ENCODE assay signal across 8 mouse cellular contexts in genomic region chr5:28316722-28317245, GRCm38 (mm10). TPM values are rescaled to one million over a fixed set of nuclear protein-coding genes. Genes with fewer than 3 reads are reported as not detected.
DNase-seq lines count a peak whose midpoint lies in the region; ATAC-seq lines count a peak whose summit lies in the region.

Rbm33 (plus strand) TSS chr5:28317121.

- no peaks in the 10 kb centered on the region for H3K36me3 ChIP-seq in hindbrain, embryonic 14.5 days (replicated peaks; ENCODE audit: control insufficient read depth, insufficient read depth)

- peak within 1 kb of the TSS; percentile 85 for H3K4me2 ChIP-seq in hindbrain, embryonic 14.5 days (replicated peaks)

- under 1% methylated on average over 73 of the region's 76 CpGs for WGBS in hindbrain, embryonic 14.5 days

- H3K9me3 ChIP-seq in hindbrain, embryonic 14.5 days (ENCODE audit: control insufficient read depth, low read length), result no peaks in the 10 kb centered on the region

- no peaks in the 10 kb centered on the region for H3K27me3 ChIP-seq in hindbrain, embryonic 14.5 days (ENCODE audit: control insufficient read depth, insufficient read depth, low read length)

- peaks cover 32% of the 10 kb centered on the region for H3K4me1 ChIP-seq in hindbrain, embryonic 14.5 days (replicated peaks; ENCODE audit: control insufficient read depth, insufficient read depth, low read length)

- DNase-seq in R1 (ENCODE audit: low read depth, low spot score), result peak; percentile 93
- peak; percentile 93 for DNase-seq in cerebellum, postnatal 25 days
- DNase-seq in frontal cortex, postnatal 25 days (ENCODE audit: low spot score in 2 of 2), result peak; percentile 73 to 76
- peak; percentile 96 for DNase-seq in hindbrain, embryonic 14.5 days (ENCODE audit: low spot score)
- peak; percentile 86 to 88 for DNase-seq in layer of hippocampus, postnatal 36 days
- DNase-seq in lung, postnatal 36 days, result peak; percentile 87
- DNase-seq in retina, postnatal 1 day, result peak; percentile 96
- peak; percentile 72 to 84 for DNase-seq in urinary bladder, adult 18-20 months (ENCODE audit: low spot score in 2 of 2)

- peak within 1 kb of the TSS; percentile 98 for H3K4me3 ChIP-seq in hindbrain, embryonic 14.5 days (replicated peaks; ENCODE audit: low read length)

- peak within 1 kb of the TSS; percentile 100 for H3K27ac ChIP-seq in hindbrain, embryonic 14.5 days

- peak within 1 kb of the TSS; percentile 100 for H3K9ac ChIP-seq in hindbrain, embryonic 14.5 days

- ATAC-seq in hindbrain, embryonic 14.5 days (ENCODE audit: low FRiP score), result peak; percentile 93

RNA-seq across cellular contexts. Expression of gene Rbm33, which starts in this region (rescaled TPM):
- 20.2 and 22.5 TPM in 2 replicates for polyA plus RNA-seq in hindbrain, embryonic 14.5 days (2014; fragmentation: Nextera tagmentation; extraction: Ambion mirVana)
- 10 to 100 TPM; 67.4 to 74.1 TPM for total RNA-seq in layer of hippocampus, postnatal 36 days (2021)

Comparison
In these comparisons a context has a peak if more than half of its experiments do, and no peak if none do; other contexts are left out.
1. Peak in every context shown above with its lines: DNase-seq, ATAC-seq, H3K4me3 ChIP-seq and H3K27ac ChIP-seq.